Mouse (Mus musculus) heart, embryonic 12.5 days (tissue): Measurements from ENCODE around the gene Tgm4. TPM values are rescaled to one million over a fixed set of nuclear protein-coding genes. Genes with fewer than 3 reads are reported as not detected.

ENCODE experiments used
- ATAC-seq: fragments of 200-750 bp; cut with Nextera tagmentation; 2 replicates; pipeline ENCODE4 v1.8.0; 2017; ENCODE audit warnings: moderate TSS enrichment, moderate library complexity; ENCODE audit not compliant: insufficient number of reproducible peaks, low FRiP score
- H3K27ac ChIP-seq: fragments of 300-500 bp; sonication (generic); 2 replicates; pipeline ENCODE4 v1.5.1; 2016; ENCODE audit warnings: mild to moderate bottlenecking, moderate library complexity; ENCODE audit not compliant: poor library complexity, severe bottlenecking
- H3K27me3 ChIP-seq: fragments of 300-500 bp; sonication (generic); replicated peaks from 2 replicates; pipeline ENCODE4 v1.6.1; 2016; ENCODE audit warnings: mild to moderate bottlenecking, moderate library complexity
- H3K36me3 ChIP-seq: fragments of 300-500 bp; sonication (generic); 2 replicates; pipeline ENCODE4 v1.6.1; 2016; ENCODE audit warnings: mild to moderate bottlenecking, moderate library complexity
- H3K4me1 ChIP-seq: fragments of 300-500 bp; sonication (generic); replicated peaks from 2 replicates; pipeline ENCODE4 v1.6.1; 2016; ENCODE audit warnings: mild to moderate bottlenecking
- H3K4me2 ChIP-seq: fragments of 300-500 bp; sonication (generic); 2 replicates; pipeline ENCODE4 v1.6.1; 2016; ENCODE audit warnings: mild to moderate bottlenecking, moderate library complexity
- H3K4me3 ChIP-seq: fragments of 300-500 bp; sonication (generic); 2 replicates; pipeline ENCODE4 v1.5.1; 2016; ENCODE audit warnings: mild to moderate bottlenecking
- H3K9ac ChIP-seq: fragments of 300-500 bp; sonication (generic); 2 replicates; pipeline ENCODE4 v1.6.1; 2016; ENCODE audit warnings: mild to moderate bottlenecking, moderate library complexity
- H3K9me3 ChIP-seq: fragments of 300-500 bp; sonication (generic); replicated peaks from 2 replicates; pipeline ENCODE4 v1.6.1; 2016; ENCODE audit warnings: mild to moderate bottlenecking, moderate library complexity
- WGBS: fragments of 180-500 bp; shearing (Covaris S2); methylation state at CpG from one replicate; pipeline ENCODE4 v1.1.7; 2016; 5-methylcytosine and 5-hydroxymethylcytosine counted together
- polyA plus RNA-seq: library from polyadenylated mRNA; unstranded; fragments of >200 nt; fragmentation: Nextera tagmentation; extraction: Ambion mirVana; gene quantifications from 2 replicates; pipeline ENCODE4 v1.2.1, GENCODE M21; 2016

Gene Tgm4
- polyA plus RNA-seq, 1 experiment from 2014 or later = 0.33 TPM

- H3K4me1 ChIP-seq = peaks cover 9% of the 10 kb centered on the region
- H3K4me3 ChIP-seq = no peak overlapping the region
- no peak overlapping the region for H3K9ac ChIP-seq
- no peak overlapping the region for H3K27ac ChIP-seq
- no peaks in the 10 kb centered on the region for H3K9me3 ChIP-seq
- no peaks in the 10 kb centered on the region for H3K36me3 ChIP-seq
- H3K4me2 ChIP-seq = no peak overlapping the region
- H3K27me3 ChIP-seq = no peaks in the 10 kb centered on the region
- no peak for ATAC-seq
These were observed 24.3 kb downstream of the Tgm4 start for GRCm38 (mm10) chr9:123058724-123059292.

- Histone ChIP-seq H3K27ac (no peak overlapping the region), H3K36me3 (no peaks in the 10 kb centered on the region), H3K9me3 (no peaks in the 10 kb centered on the region), H3K27me3 (no peaks in the 10 kb centered on the region), H3K4me2 (no peak overlapping the region), H3K4me3 (no peak overlapping the region), H3K4me1 (peaks cover 7% of the 10 kb centered on the region), H3K9ac (no peak overlapping the region)
- no peak for ATAC-seq
- 62% methylated on average over 3 of the region's 3 CpGs for WGBS
These were observed 25.6 kb downstream of the Tgm4 start for GRCm38 (mm10) chr9:123060172-123060571.

GRCm38 (mm10) chr9:123079149-123079548 is 44.6 kb downstream of the Tgm4 start:
- H3K4me1 ChIP-seq = no peaks in the 10 kb centered on the region

GRCm38 (mm10) chr9:123080355-123080754 is 45.8 kb downstream of the Tgm4 start:
- no peaks in the 10 kb centered on the region for H3K4me1 ChIP-seq
- H3K9ac ChIP-seq = no peak overlapping the region
- no peaks in the 10 kb centered on the region for H3K27me3 ChIP-seq
- no peaks in the 10 kb centered on the region for H3K9me3 ChIP-seq
- H3K4me3 ChIP-seq = no peak overlapping the region
- 91% methylated on average over 7 of the region's 7 CpGs for WGBS
- H3K4me2 ChIP-seq = no peak overlapping the region
- ATAC-seq = no peak
- no peak overlapping the region for H3K27ac ChIP-seq
- peaks cover 93% of the 10 kb centered on the region for H3K36me3 ChIP-seq

More at GRCm38 (mm10) chr9:123079149-123079548, 44.6 kb downstream of the Tgm4 start:
- WGBS = 91% methylated on average over 5 of the region's 5 CpGs
- H3K27ac ChIP-seq = no peak overlapping the region
- no peak overlapping the region for H3K4me3 ChIP-seq
- no peak overlapping the region for H3K9ac ChIP-seq
- H3K9me3 ChIP-seq = no peaks in the 10 kb centered on the region
- peaks cover 91% of the 10 kb centered on the region for H3K36me3 ChIP-seq
- no peak overlapping the region for H3K4me2 ChIP-seq
- no peaks in the 10 kb centered on the region for H3K27me3 ChIP-seq
- no peak for ATAC-seq

- WGBS = 82% methylated on average over 1 of the region's 1 CpGs
- no peaks in the 10 kb centered on the region for H3K9me3 ChIP-seq
- H3K27ac ChIP-seq = no peak overlapping the region
- no peak overlapping the region for H3K4me2 ChIP-seq
- no peaks in the 10 kb centered on the region for H3K27me3 ChIP-seq
- H3K36me3 ChIP-seq = peaks cover 94% of the 10 kb centered on the region
- no peak overlapping the region for H3K9ac ChIP-seq
- H3K4me1 ChIP-seq = no peaks in the 10 kb centered on the region
- H3K4me3 ChIP-seq = no peak overlapping the region
- no peak for ATAC-seq
These were observed 46.3 kb downstream of the Tgm4 start for GRCm38 (mm10) chr9:123080796-123081195.

- H3K36me3 ChIP-seq = peaks cover 95% of the 10 kb centered on the region
- no peak overlapping the region for H3K4me2 ChIP-seq
- no peak for ATAC-seq
- no peaks in the 10 kb centered on the region for H3K4me1 ChIP-seq
- 86% methylated on average over 1 of the region's 1 CpGs for WGBS
- no peaks in the 10 kb centered on the region for H3K9me3 ChIP-seq
- H3K27ac ChIP-seq = no peak overlapping the region
- no peak overlapping the region for H3K4me3 ChIP-seq
- H3K27me3 ChIP-seq = no peaks in the 10 kb centered on the region
- H3K9ac ChIP-seq = no peak overlapping the region
These were observed 50.8 kb downstream of the Tgm4 start for GRCm38 (mm10) chr9:123085373-123085772.

- Histone ChIP-seq H3K4me1 (no peaks in the 10 kb centered on the region), H3K36me3 (peaks cover 80% of the 10 kb centered on the region), H3K27me3 (no peaks in the 10 kb centered on the region), H3K4me3 (no peak overlapping the region), H3K4me2 (no peak overlapping the region), H3K9ac (no peak overlapping the region), H3K27ac (no peak overlapping the region), H3K9me3 (no peaks in the 10 kb centered on the region)
- 32% methylated on average over 3 of the region's 3 CpGs for WGBS
- ATAC-seq = no peak
These were observed 53.0 kb downstream of the Tgm4 start for GRCm38 (mm10) chr9:123087558-123087957.

- Histone ChIP-seq H3K4me1 (no peaks in the 10 kb centered on the region), H3K36me3 (peaks cover 72% of the 10 kb centered on the region), H3K27me3 (no peaks in the 10 kb centered on the region), H3K9ac (no peak overlapping the region), H3K27ac (no peak overlapping the region), H3K4me3 (no peak overlapping the region), H3K9me3 (no peaks in the 10 kb centered on the region), H3K4me2 (no peak overlapping the region)
- 86% methylated on average over 4 of the region's 4 CpGs for WGBS
- ATAC-seq = no peak
These were observed 56.3 kb downstream of the Tgm4 start for GRCm38 (mm10) chr9:123090844-123091243.

GRCm38 (mm10) chr9:123099631-123100455 is 65.3 kb downstream of the Tgm4 start:
- no peak for ATAC-seq
- no peaks in the 10 kb centered on the region for H3K4me1 ChIP-seq
- H3K9ac ChIP-seq = no peak overlapping the region
- WGBS = 91% methylated on average over 16 of the region's 16 CpGs
- H3K27ac ChIP-seq = no peak overlapping the region
- H3K4me3 ChIP-seq = no peak overlapping the region
- peaks cover 66% of the 10 kb centered on the region for H3K36me3 ChIP-seq
- no peak overlapping the region for H3K4me2 ChIP-seq
- no peaks in the 10 kb centered on the region for H3K9me3 ChIP-seq
- H3K27me3 ChIP-seq = no peaks in the 10 kb centered on the region

GRCm38 (mm10) chr9:123103425-123103824 is 68.9 kb downstream of the Tgm4 start:
- Histone ChIP-seq H3K4me3 (no peak overlapping the region), H3K27ac (no peak overlapping the region), H3K27me3 (no peaks in the 10 kb centered on the region), H3K9me3 (no peaks in the 10 kb centered on the region), H3K4me1 (no peaks in the 10 kb centered on the region), H3K36me3 (peaks cover 44% of the 10 kb centered on the region), H3K4me2 (no peak overlapping the region), H3K9ac (no peak overlapping the region)
- no peak for ATAC-seq

- Histone ChIP-seq H3K27me3 (no peaks in the 10 kb centered on the region), H3K27ac (no peak overlapping the region), H3K36me3 (peaks cover 39% of the 10 kb centered on the region), H3K4me3 (no peak overlapping the region), H3K9ac (no peak overlapping the region), H3K4me2 (no peak overlapping the region), H3K9me3 (no peaks in the 10 kb centered on the region), H3K4me1 (no peaks in the 10 kb centered on the region)
- ATAC-seq = no peak
These were observed 69.8 kb downstream of the Tgm4 start for GRCm38 (mm10) chr9:123104362-123104761.

GRCm38 (mm10) chr9:123107186-123107585 is 72.7 kb downstream of the Tgm4 start:
- 89% methylated on average over 4 of the region's 4 CpGs for whole genome bisulfite sequencing
- H3K9ac ChIP-seq = no peak overlapping the region
- ATAC-seq = no peak
- no peak overlapping the region for H3K27ac ChIP-seq
- peaks cover 24% of the 10 kb centered on the region for H3K36me3 ChIP-seq
- H3K4me2 ChIP-seq = no peak overlapping the region
- H3K4me1 ChIP-seq = peaks cover 8% of the 10 kb centered on the region
- no peak overlapping the region for H3K4me3 ChIP-seq
- no peaks in the 10 kb centered on the region for H3K27me3 ChIP-seq
- H3K9me3 ChIP-seq = no peaks in the 10 kb centered on the region
